Comparison of ENCODE assay signal across 19 mouse cellular contexts in genomic region chr7:133794720-133795119, GRCm38 (mm10). TPM values are rescaled to one million over a fixed set of nuclear protein-coding genes. Genes with fewer than 3 reads are reported as not detected.
A peak's percentile ranks its signal among the peaks of the same experiment; 100 is the strongest.
DNase-seq lines count a peak whose midpoint lies in the region; ATAC-seq and TF ChIP-seq lines count a peak whose summit lies in the region.
"Had no signal": no experiment of that assay in that cellular context is flagged by ENCODE, and none has a peak within 500 bp of the region (broad histone marks: within the 10 kb centered on the region; RNA-seq: fewer than 3 reads in every experiment).

No protein-coding gene starts in this region.

- no peak overlapping the region for H3K4me3 ChIP-seq in small intestine, adult 2 months (ENCODE audit: low read depth, low read length)
- no peak overlapping the region for H3K4me3 ChIP-seq in midbrain, embryonic 16.5 days (ENCODE audit: low read depth, low read length)
- no peak overlapping the region for H3K4me3 ChIP-seq in limb, embryonic 10.5 days
- H3K4me3 ChIP-seq: embryonic facial prominence, embryonic 15.5 days; limb, embryonic 12.5 days; midbrain, embryonic 13.5 days; neural tube, embryonic 12.5 days had no signal

- H3K27me3 ChIP-seq in small intestine, adult 2 months (ENCODE audit: control insufficient read depth, insufficient read depth, low read length), result no peaks in the 10 kb centered on the region
- no peaks in the 10 kb centered on the region for H3K27me3 ChIP-seq in midbrain, embryonic 16.5 days (ENCODE audit: control insufficient read depth, insufficient read depth, low read depth, low read length)
- no peaks in the 10 kb centered on the region for H3K27me3 ChIP-seq in limb, embryonic 10.5 days (ENCODE audit: low read depth, poor library complexity, severe bottlenecking)
- H3K27me3 ChIP-seq: embryonic facial prominence, embryonic 15.5 days; limb, embryonic 12.5 days; midbrain, embryonic 13.5 days; neural tube, embryonic 12.5 days had no signal

- TF ChIP-seq POLR2A in small intestine, adult 2 months (IDR thresholded peaks at IDR 0.05; ENCODE audit: low read depth, low read length), result no peak

- H3K36me3 ChIP-seq in small intestine, adult 2 months (ENCODE audit: control insufficient read depth, insufficient read depth, low read length), result no peaks in the 10 kb centered on the region
- H3K36me3 ChIP-seq in midbrain, embryonic 16.5 days (ENCODE audit: control insufficient read depth, insufficient read depth, low read length), result no peaks in the 10 kb centered on the region
- H3K36me3 ChIP-seq in limb, embryonic 10.5 days, result no peaks in the 10 kb centered on the region
- H3K36me3 ChIP-seq: embryonic facial prominence, embryonic 15.5 days; limb, embryonic 12.5 days; midbrain, embryonic 13.5 days; neural tube, embryonic 12.5 days had no signal

- WGBS in small intestine, adult 2 months, result 40% methylated on average over 2 of the region's 2 CpGs
- WGBS in midbrain, embryonic 16.5 days, result 93% methylated on average over 2 of the region's 2 CpGs
- WGBS in limb, embryonic 10.5 days, result 93% methylated on average over 2 of the region's 2 CpGs

- no peak for ATAC-seq in midbrain, embryonic 16.5 days
- ATAC-seq: forebrain, postnatal 0 days; midbrain, embryonic 13.5 days had no signal

- no peak for TF ChIP-seq CTCF in small intestine, adult 2 months (IDR thresholded peaks at IDR 0.05; ENCODE audit: extremely low read depth, insufficient read length, insufficient replicate concordance, low read depth, low read length)

- H3K9me3 ChIP-seq in midbrain, embryonic 16.5 days (replicated peaks; ENCODE audit: control insufficient read depth, low read length, poor library complexity, severe bottlenecking), result no peaks in the 10 kb centered on the region
- no peaks in the 10 kb centered on the region for H3K9me3 ChIP-seq in limb, embryonic 10.5 days (replicated peaks)
- H3K9me3 ChIP-seq: embryonic facial prominence, embryonic 15.5 days; limb, embryonic 12.5 days; midbrain, embryonic 13.5 days; neural tube, embryonic 12.5 days had no signal

- H3K27ac ChIP-seq in small intestine, adult 2 months (ENCODE audit: insufficient read depth, low read depth, low read length), result 0 out of 2 replicates have a peak overlapping the region, but pooled peaks have one; percentile 17
- H3K27ac ChIP-seq in midbrain, embryonic 16.5 days (ENCODE audit: low read length), result no peak overlapping the region
- H3K27ac ChIP-seq in limb, embryonic 10.5 days, result no peak overlapping the region
- H3K27ac ChIP-seq: embryonic facial prominence, embryonic 15.5 days; limb, embryonic 12.5 days; midbrain, embryonic 13.5 days; neural tube, embryonic 12.5 days had no signal

- H3K4me2 ChIP-seq in midbrain, embryonic 16.5 days (ENCODE audit: low read length), result no peak overlapping the region
- H3K4me2 ChIP-seq: embryonic facial prominence, embryonic 15.5 days; limb, embryonic 12.5 days; lung, embryonic 14.5 days; midbrain, embryonic 13.5 days; neural tube, embryonic 12.5 days had no signal

- DNase-seq in gastrocnemius, adult 18-20 months (ENCODE audit: low spot score), result peak; percentile 8
- DNase-seq in gastrocnemius, adult 8-10 months (ENCODE audit: low spot score in 2 of 2), result no peak
- DNase-seq in ovary, postnatal 36 days (ENCODE audit: low spot score), result peak; percentile 13
- no peak for DNase-seq in ovary, postnatal 14 days (ENCODE audit: low spot score)
- no peak for DNase-seq in embryo, embryonic 9.5 days (ENCODE audit: extremely low spot score)
- no peak for DNase-seq in limb, embryonic 10.5 days (ENCODE audit: low spot score)
- DNase-seq: forebrain, postnatal 0 days; heart, adult 11 months; heart, postnatal 36 days; lung, embryonic 14.5 days; retina, postnatal 1 day; spleen, adult 18-20 months; thymus, adult 2 months had no signal

- H3K4me1 ChIP-seq in small intestine, adult 2 months (ENCODE audit: control insufficient read depth, insufficient read depth, insufficient read length, low read length), result peaks cover 11% of the 10 kb centered on the region
- H3K4me1 ChIP-seq in midbrain, embryonic 16.5 days (ENCODE audit: control insufficient read depth, insufficient read depth, low read length), result no peaks in the 10 kb centered on the region
- H3K4me1 ChIP-seq in limb, embryonic 10.5 days, result peaks cover 2% of the 10 kb centered on the region; the same call in 1 of the 2 replicates
- H3K4me1 ChIP-seq: limb, embryonic 12.5 days; midbrain, embryonic 13.5 days; neural tube, embryonic 12.5 days had no signal

- H3K9ac ChIP-seq in midbrain, embryonic 16.5 days (ENCODE audit: low read depth, low read length), result no peak overlapping the region
- H3K9ac ChIP-seq: embryonic facial prominence, embryonic 15.5 days; forebrain, postnatal 0 days; limb, embryonic 12.5 days; lung, embryonic 14.5 days; midbrain, embryonic 13.5 days; neural tube, embryonic 12.5 days had no signal

RNA-seq across cellular contexts. Expression of gene Dhx32, which starts 12.2 kb away (rescaled TPM):
- 10 to 100 TPM; 47.0 to 61.8 TPM for total RNA-seq in gastrocnemius, adult 18-20 months (2021)
- 10 to 100 TPM; 36.5 to 59.5 (median 45.3) TPM for total RNA-seq in gastrocnemius, adult 8-10 months (2022)
- polyA plus RNA-seq in small intestine, adult 2 months (2012; rRNA removed), result 16.0 and 29.8 TPM in 2 replicates
- polyA plus RNA-seq in midbrain, embryonic 16.5 days (2015; fragmentation: Nextera tagmentation; extraction: Ambion mirVana), result 43.2 and 46.3 TPM in 2 replicates
- polyA plus RNA-seq in limb, embryonic 10.5 days (2016; fragmentation: Nextera tagmentation; extraction: Ambion mirVana), result 18.0 and 19.3 TPM in 2 replicates

RNA-seq across cellular contexts. Expression of gene Fank1, which starts 18.1 kb away (rescaled TPM):
- not detected for total RNA-seq in gastrocnemius, adult 18-20 months (2021)
- total RNA-seq in gastrocnemius, adult 8-10 months (2022), result not detected
- 0.18 TPM in 1 of 2 replicates, not detected in the other for polyA plus RNA-seq in small intestine, adult 2 months (2012; rRNA removed)
- 5.2 and 7.9 TPM in 2 replicates for polyA plus RNA-seq in midbrain, embryonic 16.5 days (2015; fragmentation: Nextera tagmentation; extraction: Ambion mirVana)
- polyA plus RNA-seq in limb, embryonic 10.5 days (2016; fragmentation: Nextera tagmentation; extraction: Ambion mirVana), result 0.41 TPM in 1 of 2 replicates, not detected in the other
- total RNA-seq: heart, postnatal 36 days had no signal

Comparison
In these comparisons a context has a peak if more than half of its experiments do, and no peak if none do; other contexts are left out.
1. DNase-seq: peak in gastrocnemius, adult 18-20 months (single experiment) and ovary, postnatal 36 days (single experiment); none in gastrocnemius, adult 8-10 months (0 of 2), ovary, postnatal 14 days (single experiment), embryo, embryonic 9.5 days (single experiment) and limb, embryonic 10.5 days (single experiment).